Mouse (Mus musculus) E14TG2a.4 (cell line): ENCODE results near the gene Olfr452.

Experiments
- H3K27me3 ChIP-seq: 2 replicates; pipeline ENCODE4 v1.6.1; 2014; ENCODE audit warnings: low read length, control low read depth; ENCODE audit not compliant: insufficient read depth
- H3K36me3 ChIP-seq: 2 replicates; pipeline ENCODE4 v1.6.1; 2014; ENCODE audit warnings: low read length, control low read depth; ENCODE audit not compliant: insufficient read depth
- H3K4me1 ChIP-seq: replicated peaks from 2 replicates; pipeline ENCODE4 v1.6.1; 2014; ENCODE audit warnings: low read depth, low read length, control low read depth
- H3K4me3 ChIP-seq: replicated peaks from 2 replicates; pipeline ENCODE4 v1.5.1; 2014; ENCODE audit warnings: mild to moderate bottlenecking, low read length
- H3K9me3 ChIP-seq: 2 replicates; pipeline ENCODE4 v1.6.1; 2014; ENCODE audit warnings: low read length, control low read depth
- CTCF ChIP-seq: conservative IDR thresholded peaks from 2 replicates; pipeline ENCODE4 v1.5.1; 2014; ENCODE audit warnings: low read length
- NANOG ChIP-seq: IDR thresholded peaks from 2 replicates; pipeline ENCODE4 v1.6.1; 2014; ENCODE audit warnings: borderline replicate concordance, low read length, mixed read lengths
- POU5F1 ChIP-seq: IDR thresholded peaks from 2 replicates; pipeline ENCODE4 v1.6.1; 2014; ENCODE audit warnings: low read length, borderline replicate concordance

Gene Olfr452

DNA sequence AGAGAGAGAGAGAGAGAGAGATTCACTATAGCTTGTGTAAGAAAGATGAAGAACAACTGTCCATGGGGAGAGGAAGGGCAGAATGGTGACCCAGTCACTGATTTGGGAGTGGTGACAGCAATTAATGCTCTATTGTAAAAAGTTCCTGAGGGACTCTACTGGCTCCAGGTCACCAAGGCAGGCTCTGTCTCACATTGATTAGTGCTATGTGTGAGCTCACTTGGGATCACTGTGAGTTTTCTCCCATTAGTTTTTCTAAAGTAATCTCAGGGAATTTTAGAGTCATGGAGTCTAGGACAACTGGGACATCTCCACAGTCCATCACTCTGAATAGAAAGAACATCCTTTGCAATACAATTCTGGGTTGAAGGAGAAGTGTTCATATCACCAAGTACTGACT is at the start of gene Olfr452:
Gene Olfr452 (plus strand): TSS at position 301 of the 400 bp plus-strand sequence.
- Histone ChIP-seq H3K4me3 (no peak within 1 kb of the TSS), H3K36me3 (no peaks in the 10 kb centered on the region), H3K4me1 (no peaks in the 10 kb centered on the region), H3K27me3 (peaks cover 4% of the 10 kb centered on the region; the same call in 1 of the 2 replicates), H3K9me3 (no peaks in the 10 kb centered on the region)
- TF ChIP-seq CTCF, result no peak
- TF ChIP-seq POU5F1, result no peak
- no peak for TF ChIP-seq NANOG

DNA sequence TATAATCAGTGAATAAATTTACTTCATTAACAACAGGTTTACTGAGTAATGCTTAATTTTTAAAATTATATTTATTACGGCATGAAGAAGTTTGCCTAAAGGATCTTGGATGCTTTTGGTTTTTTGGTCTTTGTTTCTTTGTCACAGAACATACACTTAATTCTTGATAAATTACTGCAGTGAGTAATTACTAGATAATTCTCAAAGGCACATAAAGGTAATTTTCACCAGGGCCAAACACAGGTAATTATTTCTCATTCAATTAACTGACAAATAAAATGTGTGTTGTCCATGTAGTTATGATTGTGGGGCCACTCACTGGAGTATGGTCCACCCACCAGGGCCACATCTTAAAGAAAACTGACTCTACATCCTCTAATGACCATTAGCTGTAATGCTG is 45.8 kb upstream of the Olfr452 start, which contains the start of gene Olfr453:
Gene Olfr453 (plus strand): TSS at position 301 of the 400 bp plus-strand sequence.
- no peak within 1 kb of the TSS for H3K4me3 ChIP-seq
- no peaks in the 10 kb centered on the region for H3K36me3 ChIP-seq
- no peaks in the 10 kb centered on the region for H3K4me1 ChIP-seq
- no peaks in the 10 kb centered on the region for H3K27me3 ChIP-seq
- H3K9me3 ChIP-seq, result no peaks in the 10 kb centered on the region
- TF ChIP-seq POU5F1, result no peak
- TF ChIP-seq CTCF, result no peak
- TF ChIP-seq NANOG, result no peak

DNA sequence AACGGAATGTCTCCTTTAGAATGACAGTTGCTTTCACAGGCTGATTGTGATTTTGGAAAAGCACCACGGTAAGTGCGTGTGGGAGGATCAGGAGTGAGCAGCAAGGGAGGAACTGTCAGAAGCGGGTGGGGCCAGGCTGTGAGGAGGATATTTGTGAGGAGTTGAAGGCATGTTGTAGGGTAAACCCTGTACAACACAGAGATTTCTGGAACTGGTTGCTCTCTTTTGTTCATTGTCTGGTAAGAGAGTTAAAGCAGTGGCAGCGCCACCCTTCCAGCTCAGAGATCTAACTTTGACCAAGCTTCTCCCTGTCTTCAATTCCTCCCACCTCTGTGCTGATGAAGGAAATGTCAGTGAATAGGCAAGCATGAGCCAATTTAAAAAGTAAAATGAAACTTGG is 42.6 kb upstream of the Olfr452 start:
- no peaks in the 10 kb centered on the region for H3K36me3 ChIP-seq
- H3K9me3 ChIP-seq, result no peaks in the 10 kb centered on the region
- no peaks in the 10 kb centered on the region for H3K4me1 ChIP-seq
- TF ChIP-seq NANOG (no peak), POU5F1 (no peak), CTCF (no peak)
- no peaks in the 10 kb centered on the region; the same call in 1 of the 2 replicates for H3K27me3 ChIP-seq
- H3K4me3 ChIP-seq, result no peak overlapping the region

DNA sequence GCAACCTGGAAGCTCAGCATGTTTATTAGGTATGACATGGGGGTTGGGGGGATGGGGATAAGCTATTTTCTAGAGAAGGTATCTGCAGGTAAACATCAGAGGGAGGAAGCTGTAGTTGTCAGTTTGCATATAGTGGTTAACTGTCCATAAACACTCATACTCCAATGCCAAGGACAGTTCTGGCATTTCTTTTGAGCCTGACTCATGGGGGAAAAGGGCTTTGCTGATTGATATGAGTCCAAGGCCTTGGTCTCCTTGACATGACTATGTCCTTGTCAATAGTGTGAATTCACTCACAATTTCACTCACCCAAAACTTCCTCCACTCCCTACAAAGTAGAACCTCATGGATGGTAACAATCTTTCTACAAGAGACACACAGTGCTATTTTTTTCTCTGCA is 37.0 kb upstream of the Olfr452 start:
- H3K4me3 ChIP-seq, result no peak overlapping the region
- H3K4me1 ChIP-seq, result no peaks in the 10 kb centered on the region
- H3K36me3 ChIP-seq, result no peaks in the 10 kb centered on the region
- TF ChIP-seq CTCF (no peak), POU5F1 (no peak), NANOG (no peak)
- no peaks in the 10 kb centered on the region; the same call in 1 of the 2 replicates for H3K27me3 ChIP-seq
- no peaks in the 10 kb centered on the region for H3K9me3 ChIP-seq

DNA sequence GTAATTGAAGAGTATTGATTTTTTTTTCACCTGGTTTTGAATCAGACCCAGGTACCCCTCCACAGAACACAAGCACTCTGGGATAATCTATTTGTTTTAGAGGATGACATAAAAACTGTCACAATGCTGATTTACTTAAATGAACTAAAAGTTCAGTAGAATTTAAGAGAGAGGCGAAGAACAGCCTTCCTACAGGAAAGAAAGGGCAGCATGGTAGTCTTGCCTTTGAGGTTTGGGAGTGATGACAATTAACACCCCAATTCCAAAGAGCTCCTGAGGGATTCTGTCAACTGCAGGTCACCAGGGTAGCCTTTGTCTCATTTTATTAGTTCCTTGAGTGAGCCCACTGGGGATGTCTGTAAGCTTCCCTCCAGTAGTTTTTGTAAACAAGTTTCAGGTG is 28.8 kb upstream of the Olfr452 start, which contains the start of gene Olfr38:
Gene Olfr38 (plus strand): TSS at position 301 of the 400 bp plus-strand sequence.
- Histone ChIP-seq H3K9me3 (no peaks in the 10 kb centered on the region), H3K27me3 (no peaks in the 10 kb centered on the region), H3K36me3 (no peaks in the 10 kb centered on the region), H3K4me3 (no peak within 1 kb of the TSS), H3K4me1 (no peaks in the 10 kb centered on the region)
- TF ChIP-seq CTCF (no peak), POU5F1 (no peak), NANOG (no peak)

DNA sequence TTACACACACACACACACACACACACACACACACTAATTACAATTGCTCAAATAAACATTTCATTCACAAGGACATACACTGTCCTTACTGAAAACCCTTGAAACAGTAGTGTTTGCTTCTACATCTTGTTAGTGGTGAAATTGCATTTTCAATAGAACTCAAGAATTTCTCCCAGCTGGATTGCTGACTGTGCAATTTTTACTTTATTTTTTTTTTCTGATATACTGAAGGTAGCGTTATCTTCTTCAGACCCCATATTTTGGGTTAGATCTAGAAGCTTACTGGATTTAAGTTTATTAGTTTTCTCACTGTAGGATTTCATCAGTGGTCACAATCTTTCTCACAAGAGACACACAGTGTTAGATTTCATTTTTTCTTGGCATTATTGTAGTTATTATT is 7.8 kb upstream of the Olfr452 start:
- H3K27me3 ChIP-seq, result no peaks in the 10 kb centered on the region
- H3K9me3 ChIP-seq, result no peaks in the 10 kb centered on the region
- no peaks in the 10 kb centered on the region for H3K36me3 ChIP-seq
- no peak overlapping the region for H3K4me3 ChIP-seq
- no peaks in the 10 kb centered on the region for H3K4me1 ChIP-seq
- TF ChIP-seq CTCF, result no peak
- no peak for TF ChIP-seq POU5F1
- no peak for TF ChIP-seq NANOG

DNA sequence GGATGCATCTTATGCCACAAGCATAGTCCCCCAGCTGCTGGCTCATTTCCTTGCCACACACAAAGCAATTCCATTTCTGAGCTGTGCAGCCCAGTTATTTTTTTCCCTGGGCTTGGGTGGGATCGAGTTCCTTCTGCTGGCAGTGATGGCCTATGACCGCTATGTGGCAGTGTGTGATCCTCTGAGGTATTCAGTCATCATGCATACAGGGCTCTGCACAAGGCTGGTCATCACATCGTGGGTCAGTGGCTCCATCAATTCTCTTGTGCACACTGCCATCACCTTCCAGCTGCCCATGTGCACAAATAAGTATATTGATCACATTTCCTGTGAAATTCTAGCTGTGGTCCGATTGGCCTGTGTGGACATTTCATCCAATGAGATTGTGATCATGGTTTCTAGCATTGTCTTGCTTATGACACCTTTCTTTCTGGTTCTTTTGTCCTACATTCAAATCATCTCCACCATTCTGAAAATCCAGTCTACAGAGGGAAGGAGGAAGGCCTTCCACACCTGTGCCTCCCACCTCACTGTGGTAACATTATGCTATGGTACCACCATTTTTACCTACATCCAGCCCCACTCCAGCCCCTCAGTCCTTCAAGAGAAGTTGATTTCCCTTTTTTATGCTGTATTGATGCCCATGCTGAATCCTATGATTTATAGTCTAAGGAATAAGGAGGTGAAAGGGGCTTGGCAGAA is 5.5 kb downstream of the Olfr452 start:
- Histone ChIP-seq H3K4me1 (no peaks in the 10 kb centered on the region), H3K27me3 (no peaks in the 10 kb centered on the region), H3K36me3 (no peaks in the 10 kb centered on the region), H3K4me3 (no peak overlapping the region), H3K9me3 (peaks cover 3% of the 10 kb centered on the region; the same call in 1 of the 2 replicates)
- TF ChIP-seq NANOG (no peak), CTCF (peak; percentile 18; the same call in 1 of the 2 replicates)

DNA sequence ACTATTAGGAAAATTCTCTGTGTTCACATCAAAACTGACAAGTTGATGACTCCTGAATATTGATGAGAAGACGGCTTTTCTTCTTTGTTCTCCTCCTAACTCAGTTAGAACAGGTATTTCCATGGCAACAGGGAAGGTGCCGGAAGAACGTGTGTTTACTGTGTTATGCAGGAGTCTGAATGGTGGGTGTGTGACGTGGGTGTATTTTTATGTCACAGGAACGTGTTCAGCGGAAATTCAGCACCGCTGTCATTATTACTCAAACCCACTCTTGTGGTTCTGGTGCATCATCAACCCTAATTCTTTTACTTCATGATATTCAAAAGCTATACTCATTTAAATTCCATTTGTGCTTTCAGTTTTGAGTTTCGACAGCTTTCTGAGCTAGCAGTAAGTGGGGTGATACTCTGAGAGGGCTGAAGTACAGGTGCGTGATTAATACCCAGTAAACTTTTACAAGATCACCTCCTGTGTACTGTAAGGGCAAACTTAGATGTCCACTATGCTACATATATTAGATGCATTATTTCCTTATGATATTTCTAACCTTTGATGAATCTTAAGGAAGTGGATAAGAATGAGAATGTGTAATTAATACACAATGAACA is 6.2 kb downstream of the Olfr452 start:
- no peaks in the 10 kb centered on the region for H3K36me3 ChIP-seq
- H3K27me3 ChIP-seq, result no peaks in the 10 kb centered on the region
- no peaks in the 10 kb centered on the region for H3K4me1 ChIP-seq
- H3K9me3 ChIP-seq, result peaks cover 3% of the 10 kb centered on the region; the same call in 1 of the 2 replicates
- no peak overlapping the region for H3K4me3 ChIP-seq
- TF ChIP-seq CTCF (no peak), POU5F1 (no peak), NANOG (no peak)

DNA sequence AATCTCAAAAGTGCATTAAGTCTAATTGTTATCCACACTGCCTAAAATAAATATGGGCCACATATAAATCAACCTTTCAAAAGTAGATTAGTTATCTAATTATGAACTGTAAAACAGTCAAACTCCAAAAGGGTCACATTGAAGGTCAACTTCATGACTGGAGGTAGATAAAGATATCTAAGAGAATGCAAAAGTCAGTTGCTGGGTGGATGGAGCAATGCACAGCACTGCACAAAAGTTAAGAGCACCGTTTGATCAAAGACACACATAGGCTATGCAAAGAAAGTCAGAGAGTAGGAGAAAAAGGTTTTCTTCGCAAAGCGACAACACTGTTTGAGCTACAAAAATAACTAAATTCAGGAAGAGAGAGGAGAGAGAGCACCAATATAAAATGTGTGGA is 10.1 kb downstream of the Olfr452 start:
- Histone ChIP-seq H3K4me1 (no peaks in the 10 kb centered on the region), H3K4me3 (no peak overlapping the region), H3K9me3 (peaks cover 3% of the 10 kb centered on the region; the same call in 1 of the 2 replicates), H3K36me3 (no peaks in the 10 kb centered on the region), H3K27me3 (no peaks in the 10 kb centered on the region)
- TF ChIP-seq POU5F1, result no peak
